Mouse (Mus musculus) E14TG2a.4 (cell line): Measurements from ENCODE around the gene St6galnac3.

Experiments used
- CTCF ChIP-seq: conservative IDR thresholded peaks from 2 replicates; pipeline ENCODE4 v1.5.1; 2014; ENCODE audit warnings: low read length
- POU5F1 ChIP-seq: IDR thresholded peaks from 2 replicates; pipeline ENCODE4 v1.6.1; 2014; ENCODE audit warnings: low read length, borderline replicate concordance

GRCm38 (mm10) chr3:153770573-153770972, 45.6 kb upstream of the St6galnac3 start:
- no peak for TF ChIP-seq CTCF
- TF ChIP-seq POU5F1 = no peak
